Mouse (Mus musculus) frontal cortex, postnatal 14 days (tissue): ENCODE results near the gene Hsf4.
"Not testable (repeated sequence)": the region's sequence is repeated elsewhere in the genome, so short reads cannot be mapped to it uniquely, and the experiment has no call there.

Experiments
- DNase-seq, 2 experiments: peaks; one replicate each; pipeline ENCODE4 v3.0.0; 2022; ENCODE audit warnings: low spot score in 2 of 2

Gene Hsf4

DNA sequence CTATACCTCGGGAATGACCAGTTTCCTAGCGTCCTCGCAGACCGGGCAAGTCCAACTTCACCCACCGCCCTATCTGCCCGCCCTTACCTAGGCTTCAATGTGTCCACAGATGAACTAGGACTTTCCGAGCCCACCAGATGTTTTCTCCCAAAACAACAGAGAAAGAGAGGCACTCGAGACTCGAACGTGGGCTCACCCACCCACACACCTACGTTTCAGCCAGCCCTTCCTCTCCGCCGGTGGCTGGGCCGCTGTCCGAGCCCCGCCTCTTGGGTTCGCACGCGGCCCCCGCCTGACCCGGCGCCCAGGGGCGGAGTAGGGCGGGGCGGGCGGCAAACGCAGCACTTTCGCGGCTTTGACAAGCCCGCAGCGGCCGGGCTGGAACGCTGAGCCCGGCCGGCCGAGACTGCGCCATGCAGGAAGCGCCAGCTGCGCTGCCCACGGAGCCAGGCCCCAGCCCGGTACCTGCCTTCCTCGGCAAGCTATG lies at the start of gene Hsf4:
TSS of gene Hsf4 (plus strand) at position 341 of the 487 bp plus-strand sequence.
- no peak for DNase-seq

GRCm38 (mm10) chr8:105223850-105224249 lies 45.8 kb upstream of the Hsf4 start:
- no peak for DNase-seq

DNA sequence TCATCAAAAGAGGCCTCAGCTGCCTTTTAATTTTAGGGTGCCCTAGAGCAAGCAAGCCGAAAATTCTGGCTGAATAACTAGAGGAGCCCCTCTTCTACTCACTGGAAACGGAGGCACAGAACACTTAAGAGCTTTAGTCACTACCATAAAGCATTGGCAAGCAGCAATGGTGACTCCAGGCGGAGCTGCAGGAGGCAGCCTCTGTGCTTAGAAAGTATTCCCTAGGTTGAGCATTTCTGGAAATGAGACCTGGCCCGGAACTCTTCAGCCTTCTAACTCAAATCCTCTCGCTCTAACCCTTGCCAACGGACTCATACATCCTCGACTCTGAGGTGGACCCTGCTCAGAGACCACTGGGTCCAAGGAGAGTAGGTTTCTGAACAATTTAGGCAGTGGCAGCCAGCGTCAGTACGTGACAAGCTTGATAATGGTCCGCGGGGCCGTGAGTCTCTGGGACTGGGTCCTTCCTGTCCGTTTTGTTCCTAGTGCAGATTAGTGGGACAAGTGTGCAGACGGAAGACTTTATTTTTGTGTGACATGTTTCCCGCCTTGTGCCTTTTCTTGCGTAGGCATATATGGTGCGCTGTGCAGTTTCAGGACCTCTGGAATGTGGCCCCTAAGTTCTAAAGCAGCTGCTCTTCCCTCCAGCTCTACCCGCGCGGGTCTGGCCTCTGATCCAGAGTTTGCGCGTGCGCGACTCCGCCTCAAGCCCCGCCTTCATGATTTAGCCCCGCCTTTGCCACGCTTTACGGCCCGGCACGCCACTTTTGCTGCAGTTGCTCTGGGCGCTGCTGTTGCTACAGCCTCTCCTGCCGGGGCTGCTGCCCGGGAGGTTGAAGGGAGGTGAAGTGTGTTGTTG lies 45.0 kb upstream of the Hsf4 start, which contains the start of gene D230025D16Rik:
TSS of gene D230025D16Rik (plus strand) at position 733 of the 859 bp plus-strand sequence.
- DNase-seq = peak; percentile 89 to 92

- DNase-seq = no peak
These were observed 44.4 kb upstream of the Hsf4 start for GRCm38 (mm10) chr8:105225272-105225593.

DNA sequence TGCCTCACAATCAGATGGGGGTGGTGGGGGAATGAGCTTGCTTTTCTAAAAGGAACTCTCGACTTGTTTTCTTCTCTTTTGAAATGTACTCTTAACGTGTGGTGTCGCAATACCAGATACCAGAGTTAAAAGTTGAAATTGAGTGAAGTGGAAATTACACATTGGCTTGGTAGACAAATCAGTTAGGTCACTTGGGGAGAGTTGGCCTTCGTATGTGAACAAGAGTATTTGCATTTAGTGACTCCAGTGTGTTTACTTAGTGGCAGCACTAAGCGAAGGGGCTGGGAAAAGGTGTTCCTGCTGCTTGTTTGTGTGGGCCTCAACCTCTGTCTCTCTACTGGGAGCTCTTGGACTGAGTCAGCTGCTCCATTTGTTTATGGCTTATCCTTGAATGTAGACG lies 43.7 kb upstream of the Hsf4 start:
- DNase-seq = no peak

DNA sequence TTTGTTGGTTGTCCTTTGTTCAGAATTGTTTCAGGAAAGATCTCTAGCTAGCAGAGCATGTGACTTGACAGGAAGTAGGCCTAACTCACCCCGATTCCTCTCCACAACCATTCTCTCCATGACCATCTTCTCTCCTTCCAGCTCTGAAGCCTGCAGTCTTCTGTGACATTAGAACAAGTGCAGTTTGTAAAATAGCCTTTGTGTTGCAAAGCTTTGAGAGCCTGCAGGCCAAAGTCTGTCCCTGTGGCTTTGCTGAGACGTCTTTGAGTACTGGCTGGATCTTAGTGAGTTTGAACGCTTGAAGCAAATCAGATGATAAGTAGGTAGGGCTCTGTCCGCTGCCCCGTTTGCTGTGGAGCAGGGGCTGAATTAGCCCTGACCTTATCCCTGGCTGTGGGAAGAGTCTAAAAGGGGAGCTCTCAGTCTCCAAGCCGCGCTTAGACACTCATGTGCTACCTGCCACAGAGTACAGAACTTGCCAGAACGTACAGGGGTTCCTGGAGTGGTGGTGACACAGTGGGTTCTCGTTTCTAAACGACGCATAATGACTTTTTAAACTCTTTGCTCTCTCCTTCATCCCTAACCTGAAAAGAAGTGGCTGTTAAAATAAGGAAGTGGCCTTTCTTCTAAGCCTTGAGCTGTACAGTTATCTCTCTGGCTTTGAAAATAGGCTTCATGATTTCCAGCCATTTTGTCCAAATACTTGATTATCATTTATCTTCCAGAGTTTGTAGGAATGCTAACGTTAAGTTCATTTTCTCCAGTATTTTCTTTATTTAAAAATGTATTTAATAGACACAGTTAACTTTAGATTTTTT lies 37.9 kb upstream of the Hsf4 start:
- no peak for DNase-seq

DNA sequence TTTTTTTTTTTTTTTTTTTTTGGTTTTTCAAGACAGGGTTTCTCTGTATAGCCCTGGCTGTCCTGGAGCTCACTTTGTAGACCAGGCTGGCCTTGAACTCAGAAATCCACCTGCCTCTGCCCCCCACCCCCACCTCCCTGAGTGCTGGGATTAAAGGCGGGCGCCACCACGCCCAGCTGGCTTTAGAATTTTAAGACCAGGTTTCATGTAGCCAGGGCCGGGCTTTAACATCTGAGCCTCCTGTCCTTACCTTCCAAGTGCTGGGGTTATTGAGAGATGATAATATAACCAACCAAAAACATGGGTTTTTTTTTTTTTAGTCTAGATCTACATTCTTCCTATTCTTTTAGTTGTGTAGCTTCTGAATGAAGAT lies 37.3 kb upstream of the Hsf4 start:
- not testable (repeated sequence) for DNase-seq

- no peak for DNase-seq
These were observed 36.3 kb upstream of the Hsf4 start for GRCm38 (mm10) chr8:105233126-105233935.

GRCm38 (mm10) chr8:105235206-105235605 lies 34.4 kb upstream of the Hsf4 start:
- DNase-seq = no peak

DNA sequence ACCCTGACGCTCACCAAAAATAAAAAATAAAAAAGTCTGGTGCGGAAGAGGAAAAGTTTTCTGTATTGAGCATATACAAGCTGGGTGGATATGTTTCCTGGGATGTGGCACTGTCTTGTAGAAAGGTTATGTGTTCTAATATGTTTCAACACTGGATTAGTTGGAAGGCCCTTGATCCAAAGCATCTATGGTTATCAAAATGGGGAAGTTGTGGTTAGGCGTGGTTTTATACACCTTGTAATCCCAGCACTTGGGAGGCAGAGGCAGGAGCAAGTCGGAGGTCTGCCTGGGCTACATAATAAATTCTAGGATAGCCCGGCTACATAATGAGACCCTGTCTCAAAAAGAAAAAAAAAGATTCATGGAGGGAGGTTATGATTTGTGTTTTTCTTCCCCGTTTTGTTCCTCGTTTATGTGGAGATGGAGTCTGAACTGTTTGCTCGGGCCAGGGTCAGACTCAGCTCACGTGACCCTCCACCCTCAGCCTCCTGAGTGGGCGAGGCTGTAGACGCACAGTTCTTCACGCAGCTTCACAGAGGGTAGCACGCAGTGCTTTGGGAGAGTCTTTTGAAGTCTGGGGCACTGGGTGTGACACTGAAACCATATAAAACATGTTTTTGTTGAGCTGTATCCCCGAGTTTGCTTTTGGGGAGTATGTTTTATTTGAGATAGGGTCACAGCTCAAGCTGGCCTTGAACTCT lies 32.0 kb upstream of the Hsf4 start:
- DNase-seq = no peak

- DNase-seq = no peak
These were observed 28.6 kb upstream of the Hsf4 start for GRCm38 (mm10) chr8:105241016-105241415.

DNA sequence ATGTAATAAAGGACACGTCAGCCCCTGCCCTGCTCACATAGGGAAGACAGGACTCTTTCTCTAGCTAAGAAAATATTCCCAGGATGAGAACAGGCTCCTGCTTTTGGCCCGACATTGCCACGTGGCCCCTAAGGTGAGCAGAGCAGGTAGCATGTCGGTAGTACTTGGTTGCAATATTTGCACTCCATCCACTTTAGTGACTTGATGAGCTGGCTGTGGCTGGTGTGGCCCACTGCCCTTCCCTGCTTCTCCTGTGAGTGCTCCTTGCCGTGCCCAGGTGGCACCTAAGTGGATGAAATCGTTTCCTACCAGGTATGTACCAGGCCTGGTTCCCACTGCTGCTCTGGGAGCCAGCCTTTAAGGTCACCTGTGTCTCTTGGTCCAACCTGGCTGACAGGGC lies 17.6 kb upstream of the Hsf4 start:
- DNase-seq = no peak

- no peak for DNase-seq
These were observed 16.7 kb upstream of the Hsf4 start for GRCm38 (mm10) chr8:105252680-105253537.

- no peak for DNase-seq
These were observed 15.8 kb upstream of the Hsf4 start for GRCm38 (mm10) chr8:105253766-105254151.

- DNase-seq = peak; percentile 77 to 82
These were observed 15.2 kb upstream of the Hsf4 start for GRCm38 (mm10) chr8:105254152-105254965.

GRCm38 (mm10) chr8:105254966-105255350 lies 14.6 kb upstream of the Hsf4 start, which contains the start of gene B3gnt9:
Gene B3gnt9 (minus strand): TSS chr8:105255153.
- no peak for DNase-seq

- DNase-seq = no peak
These were observed 12.1 kb upstream of the Hsf4 start for GRCm38 (mm10) chr8:105257318-105258114.

- peak in 1 of 2 experiments; percentile 39 for DNase-seq
These were observed 10.5 kb upstream of the Hsf4 start for GRCm38 (mm10) chr8:105258911-105259720.
